Mouse (Mus musculus): ENCODE measurements at regions not wholly inside any gene's neighbourhood (a gene's known extent, or its start where the extent isn't known, plus 50 kb on each side); places are given as distances from the start of the nearest gene placed in this dataset.

GRCm38 (mm10) chr1:71775865-71776501 is 123.0 kb upstream of the Fn1 start:
- TF ChIP-seq CTCF (IDR thresholded peaks at IDR 0.05; ENCODE audit: borderline replicate concordance, insufficient read depth, low read depth, low read length) (no peak), POLR2A (IDR thresholded peaks at IDR 0.05; ENCODE audit: borderline replicate concordance, insufficient read depth, low read length) (no peak)
